In the genomic region with DNA sequence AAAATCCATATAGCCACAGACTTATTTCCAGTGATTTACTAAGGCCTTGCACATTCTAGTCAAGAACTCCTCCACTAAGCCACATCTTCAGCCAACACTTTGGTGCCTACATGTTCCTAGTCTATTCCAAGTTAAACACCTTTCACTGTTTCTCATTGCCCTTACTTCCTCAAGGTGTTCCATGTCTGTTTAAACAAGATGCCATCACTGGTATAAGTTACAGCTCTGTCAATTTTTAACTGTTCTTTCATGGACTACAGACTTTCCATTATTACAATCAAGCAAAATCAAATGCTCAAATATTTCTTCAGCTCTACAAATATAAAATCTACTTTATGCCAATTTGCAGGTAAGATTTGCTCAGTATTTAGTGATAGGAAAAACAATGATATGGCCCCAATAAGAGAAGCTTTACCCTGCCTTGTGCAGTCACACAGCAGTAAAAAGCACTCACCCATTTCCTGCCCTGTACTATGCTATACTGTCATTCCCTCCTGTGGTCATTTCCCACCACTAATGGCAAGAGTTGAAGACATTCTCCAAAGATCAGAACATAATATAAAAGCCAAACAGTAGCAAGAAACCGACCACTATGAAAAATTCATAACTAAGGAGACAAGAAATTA, we compare ENCODE assay signal across 38 mouse cellular contexts. TPM values are rescaled to one million over a fixed set of nuclear protein-coding genes. Genes with fewer than 3 reads are reported as not detected.
"Had no signal": no experiment of that assay in that cellular context is flagged by ENCODE, and none has a peak within 500 bp of the region (broad histone marks: within the 10 kb centered on the region; RNA-seq: fewer than 3 reads in every experiment).

No protein-coding gene starts in this region.

- H3K4me1 ChIP-seq: hindbrain, embryonic 13.5 days; hindbrain, embryonic 15.5 days; limb, embryonic 10.5 days; limb, embryonic 12.5 days had no signal

- ATAC-seq: forebrain, postnatal 0 days; hindbrain, postnatal 0 days; intestine, embryonic 16.5 days had no signal

- H3K4me3 ChIP-seq: gastrocnemius, adult 2 months; heart, adult 2 months; heart, embryonic 13.5 days; heart, embryonic 15.5 days; hindbrain, embryonic 13.5 days; hindbrain, embryonic 15.5 days; limb, embryonic 10.5 days; limb, embryonic 12.5 days; liver, embryonic 13.5 days had no signal

- H3K9ac ChIP-seq: forebrain, postnatal 0 days; heart, embryonic 13.5 days; heart, embryonic 15.5 days; hindbrain, embryonic 13.5 days; hindbrain, embryonic 15.5 days; limb, embryonic 12.5 days; liver, embryonic 13.5 days had no signal

- H3K27ac ChIP-seq: gastrocnemius, adult 2 months; heart, adult 2 months; heart, embryonic 13.5 days; heart, embryonic 15.5 days; hindbrain, embryonic 13.5 days; hindbrain, embryonic 15.5 days; hindbrain, postnatal 0 days; kidney, postnatal 0 days; limb, embryonic 10.5 days; limb, embryonic 12.5 days; liver, embryonic 13.5 days had no signal

- DNase-seq: forebrain, postnatal 0 days; gastrocnemius, adult 2 months; gastrocnemius, postnatal 10 days; gastrocnemius, postnatal 36 days; heart, adult 11 months; heart, adult 2 months; heart, postnatal 14 days; heart, postnatal 36 days; kidney, adult 11 months; kidney, adult 2 months; kidney, adult 9 months; kidney, postnatal 14 days; kidney, postnatal 36 days; layer of hippocampus, adult 9-11 months; layer of hippocampus, postnatal 36 days; liver; liver, embryonic 13.5 days had no signal

- H3K9me3 ChIP-seq: heart, embryonic 13.5 days; heart, embryonic 15.5 days; hindbrain, embryonic 13.5 days; hindbrain, embryonic 15.5 days; limb, embryonic 10.5 days; limb, embryonic 12.5 days; liver, embryonic 13.5 days had no signal

- H3K27me3 ChIP-seq: heart, embryonic 13.5 days; heart, embryonic 15.5 days; hindbrain, embryonic 13.5 days; hindbrain, embryonic 15.5 days; limb, embryonic 12.5 days; liver, embryonic 13.5 days had no signal

- H3K4me2 ChIP-seq: heart, embryonic 11.5 days; heart, embryonic 13.5 days; heart, embryonic 15.5 days; hindbrain, embryonic 13.5 days; hindbrain, embryonic 15.5 days; limb, embryonic 12.5 days; liver, embryonic 13.5 days had no signal

- H3K36me3 ChIP-seq: heart, embryonic 15.5 days; hindbrain, embryonic 13.5 days had no signal

RNA-seq across cellular contexts. Expression of gene Gm43191, which starts 21.7 kb away (rescaled TPM):
- total RNA-seq: forebrain, postnatal 0 days; gastrocnemius, adult 2 months; gastrocnemius, postnatal 10 days; gastrocnemius, postnatal 36 days; heart, postnatal 36 days; hematopoietic stem cell, adult 5-6 weeks; hindbrain, postnatal 0 days; layer of hippocampus, adult 18-20 months; layer of hippocampus, adult 8-10 months; left cerebral cortex, postnatal 25 days had no signal
- polyA plus RNA-seq: forebrain, postnatal 0 days; frontal cortex, adult 2 months; gonadal fat pad, adult 2 months; heart, adult 2 months; heart, embryonic 11.5 days; heart, embryonic 13.5 days; heart, embryonic 15.5 days; heart, postnatal 0 days; hindbrain, embryonic 11.5 days; hindbrain, embryonic 15.5 days; hindbrain, postnatal 0 days; intestine, embryonic 14.5 days; intestine, embryonic 16.5 days; kidney, adult 2 months; kidney, postnatal 0 days; large intestine, adult 2 months; limb, embryonic 10.5 days; limb, embryonic 12.5 days; limb, embryonic 14.5 days; liver, embryonic 13.5 days had no signal
